In genomic region chr14:21711231-21711630, GRCm38 (mm10) we compare ENCODE assay signal across 28 mouse cellular contexts. TPM values are rescaled to one million over a fixed set of nuclear protein-coding genes. Genes with fewer than 3 reads are reported as not detected.
DNase-seq lines count a peak whose midpoint lies in the region; ATAC-seq lines count a peak whose summit lies in the region.
"Had no signal": no experiment of that assay in that cellular context is flagged by ENCODE, and none has a peak within 500 bp of the region (broad histone marks: within the 10 kb centered on the region; RNA-seq: fewer than 3 reads in every experiment).

No protein-coding gene starts in this region.

- no peak overlapping the region for H3K9ac ChIP-seq in embryonic facial prominence, embryonic 12.5 days
- no peak overlapping the region for H3K9ac ChIP-seq in limb, embryonic 15.5 days
- H3K9ac ChIP-seq: forebrain, embryonic 13.5 days; forebrain, postnatal 0 days; heart, embryonic 12.5 days; hindbrain, embryonic 15.5 days had no signal

- H3K36me3 ChIP-seq in embryonic facial prominence, embryonic 12.5 days = no peaks in the 10 kb centered on the region
- H3K36me3 ChIP-seq in embryonic facial prominence, embryonic 10.5 days (replicated peaks) = no peaks in the 10 kb centered on the region
- H3K36me3 ChIP-seq in limb, embryonic 10.5 days = no peaks in the 10 kb centered on the region
- no peaks in the 10 kb centered on the region for H3K36me3 ChIP-seq in limb, embryonic 15.5 days
- H3K36me3 ChIP-seq: heart, embryonic 12.5 days; hindbrain, embryonic 15.5 days had no signal

- no peaks in the 10 kb centered on the region for H3K9me3 ChIP-seq in embryonic facial prominence, embryonic 12.5 days
- H3K9me3 ChIP-seq in embryonic facial prominence, embryonic 10.5 days = no peaks in the 10 kb centered on the region
- H3K9me3 ChIP-seq in limb, embryonic 10.5 days (replicated peaks) = no peaks in the 10 kb centered on the region
- H3K9me3 ChIP-seq in limb, embryonic 15.5 days = no peaks in the 10 kb centered on the region
- H3K9me3 ChIP-seq: forebrain, embryonic 13.5 days; heart, embryonic 12.5 days; hindbrain, embryonic 15.5 days had no signal

- no peaks in the 10 kb centered on the region for H3K27me3 ChIP-seq in embryonic facial prominence, embryonic 12.5 days
- no peaks in the 10 kb centered on the region for H3K27me3 ChIP-seq in embryonic facial prominence, embryonic 10.5 days (replicated peaks; ENCODE audit: low read depth, poor library complexity, severe bottlenecking)
- no peaks in the 10 kb centered on the region for H3K27me3 ChIP-seq in limb, embryonic 10.5 days (ENCODE audit: low read depth, poor library complexity, severe bottlenecking)
- H3K27me3 ChIP-seq in limb, embryonic 15.5 days = no peaks in the 10 kb centered on the region
- H3K27me3 ChIP-seq: forebrain, embryonic 13.5 days; heart, embryonic 12.5 days; hindbrain, embryonic 15.5 days; Patski had no signal

- no peak for ATAC-seq in embryonic facial prominence, embryonic 12.5 days (ENCODE audit: insufficient number of reproducible peaks, insufficient read depth, low FRiP score, low TSS enrichment)
- no peak for ATAC-seq in limb, embryonic 15.5 days (ENCODE audit: insufficient number of reproducible peaks, low FRiP score, low TSS enrichment, low read depth)
- no peak for ATAC-seq in erythroblast, adult 5-6 weeks (replicated peaks; ENCODE audit: low FRiP score, poor library complexity, severe bottlenecking)
- ATAC-seq: activated CD4-positive, CD25-positive, alpha-beta regulatory T cell, adult 4 months; forebrain, embryonic 13.5 days; forebrain, postnatal 0 days; inflammation-experienced regulatory T-cells, adult 6 months; Patski had no signal

- DNase-seq in embryonic facial prominence, embryonic 10.5 days (ENCODE audit: low spot score) = no peak
- peak; percentile 9 for DNase-seq in adipocyte (ENCODE audit: low spot score)
- DNase-seq in limb, embryonic 10.5 days (ENCODE audit: low spot score) = no peak
- DNase-seq in thymus, adult 18-20 months = no peak
- no peak for DNase-seq in adrenal gland, postnatal 4 days (ENCODE audit: low spot score in 2 of 2)
- DNase-seq: adrenal gland, adult 2 months; adrenal gland, postnatal 36 days; cerebellum, adult 11 months; cerebellum, adult 8-10 months; cerebellum, postnatal 14 days; embryo, embryonic 11 days; forebrain, postnatal 0 days; gastrocnemius, postnatal 14 days; heart, postnatal 36 days had no signal

- H3K4me2 ChIP-seq in embryonic facial prominence, embryonic 12.5 days (replicated peaks) = no peak overlapping the region
- no peak overlapping the region for H3K4me2 ChIP-seq in limb, embryonic 15.5 days
- H3K4me2 ChIP-seq: forebrain, embryonic 13.5 days; heart, embryonic 12.5 days; hindbrain, embryonic 15.5 days had no signal

- H3K4me3 ChIP-seq in embryonic facial prominence, embryonic 12.5 days = no peak overlapping the region
- H3K4me3 ChIP-seq in embryonic facial prominence, embryonic 10.5 days = no peak overlapping the region
- no peak overlapping the region for H3K4me3 ChIP-seq in limb, embryonic 10.5 days
- H3K4me3 ChIP-seq in limb, embryonic 15.5 days = no peak overlapping the region
- H3K4me3 ChIP-seq: forebrain, embryonic 13.5 days; heart, embryonic 12.5 days; hindbrain, embryonic 15.5 days had no signal

- 74% methylated on average over 2 of the region's 2 CpGs for WGBS in embryonic facial prominence, embryonic 12.5 days
- WGBS in embryonic facial prominence, embryonic 10.5 days = 81% methylated on average over 2 of the region's 2 CpGs
- 84% methylated on average over 2 of the region's 2 CpGs for WGBS in limb, embryonic 10.5 days
- 49% methylated on average over 2 of the region's 2 CpGs for WGBS in limb, embryonic 15.5 days

- H3K4me1 ChIP-seq in embryonic facial prominence, embryonic 12.5 days = peaks cover 30% of the 10 kb centered on the region
- peaks cover 35% of the 10 kb centered on the region for H3K4me1 ChIP-seq in embryonic facial prominence, embryonic 10.5 days
- H3K4me1 ChIP-seq in limb, embryonic 10.5 days = peaks cover 32% of the 10 kb centered on the region
- H3K4me1 ChIP-seq in limb, embryonic 15.5 days = peaks cover 35% of the 10 kb centered on the region

- peak overlapping the region; percentile 18; the same call in 1 of the 2 replicates for H3K27ac ChIP-seq in embryonic facial prominence, embryonic 12.5 days
- H3K27ac ChIP-seq in embryonic facial prominence, embryonic 10.5 days (replicated peaks) = no peak overlapping the region
- 0 out of 2 replicates have a peak overlapping the region, but pooled peaks have one; percentile 17 for H3K27ac ChIP-seq in limb, embryonic 10.5 days
- peak overlapping the region; percentile 81 for H3K27ac ChIP-seq in limb, embryonic 15.5 days
- H3K27ac ChIP-seq: forebrain, embryonic 13.5 days; hindbrain, embryonic 15.5 days had no signal

RNA-seq across cellular contexts. Expression of gene Dupd1, which starts 3.1 kb away (rescaled TPM):
- 0.39 and 0.47 TPM in 2 replicates for polyA plus RNA-seq in embryonic facial prominence, embryonic 12.5 days (2016; fragmentation: Nextera tagmentation; extraction: Ambion mirVana)
- not detected in 2 replicates for polyA plus RNA-seq in embryonic facial prominence, embryonic 10.5 days (2016; fragmentation: Nextera tagmentation; extraction: Ambion mirVana)
- polyA plus RNA-seq in limb, embryonic 10.5 days (2016; fragmentation: Nextera tagmentation; extraction: Ambion mirVana) = 0.45 TPM in 1 of 2 replicates, not detected in the other
- polyA plus RNA-seq in limb, embryonic 15.5 days (2015; fragmentation: Nextera tagmentation; extraction: Ambion mirVana) = 0.47 and 2.1 TPM in 2 replicates
- total RNA-seq in adrenal gland, postnatal 4 days (2021) = 1 to 10 TPM; 1.1 to 1.4 TPM
- total RNA-seq in erythroblast, adult 5-6 weeks (2015; ENCODE audit: low replicate concordance) = not detected in 2 replicates
- not detected in 2 replicates for total RNA-seq in erythroblast, adult 5-6 weeks (2017; ENCODE audit: low replicate concordance)
- total RNA-seq: common myeloid progenitor, adult 5-6 weeks; heart, postnatal 36 days; MEL had no signal
- polyA plus RNA-seq: activated CD4-positive, CD25-positive, alpha-beta regulatory T cell, adult 4 months; forebrain, embryonic 13.5 days; hindbrain, embryonic 11.5 days; inflammation-experienced regulatory T-cells, adult 6 months; Patski had no signal

RNA-seq across cellular contexts. Expression of gene Samd8, which starts 39.1 kb away (rescaled TPM):
- 12.8 and 13.8 TPM in 2 replicates for polyA plus RNA-seq in embryonic facial prominence, embryonic 12.5 days (2016; fragmentation: Nextera tagmentation; extraction: Ambion mirVana)
- 9.5 and 10.4 TPM in 2 replicates for polyA plus RNA-seq in embryonic facial prominence, embryonic 10.5 days (2016; fragmentation: Nextera tagmentation; extraction: Ambion mirVana)
- polyA plus RNA-seq in limb, embryonic 10.5 days (2016; fragmentation: Nextera tagmentation; extraction: Ambion mirVana) = 9.3 and 11.7 TPM in 2 replicates
- polyA plus RNA-seq in limb, embryonic 15.5 days (2015; fragmentation: Nextera tagmentation; extraction: Ambion mirVana) = 10.7 and 11.1 TPM in 2 replicates
- total RNA-seq in adrenal gland, postnatal 4 days (2021) = 10 to 100 TPM; 33.2 to 33.7 TPM
- 3.8 and 10.2 TPM in 2 replicates for total RNA-seq in erythroblast, adult 5-6 weeks (2015; ENCODE audit: low replicate concordance)
- 1.8 and 2.1 TPM in 2 replicates for total RNA-seq in erythroblast, adult 5-6 weeks (2017; ENCODE audit: low replicate concordance)

RNA-seq across cellular contexts. Expression of gene Dusp13, which starts 39.8 kb away (rescaled TPM):
- not detected in 2 replicates for polyA plus RNA-seq in embryonic facial prominence, embryonic 12.5 days (2016; fragmentation: Nextera tagmentation; extraction: Ambion mirVana)
- polyA plus RNA-seq in embryonic facial prominence, embryonic 10.5 days (2016; fragmentation: Nextera tagmentation; extraction: Ambion mirVana) = 0.55 TPM in 1 of 2 replicates, not detected in the other
- polyA plus RNA-seq in limb, embryonic 10.5 days (2016; fragmentation: Nextera tagmentation; extraction: Ambion mirVana) = not detected in 2 replicates
- polyA plus RNA-seq in limb, embryonic 15.5 days (2015; fragmentation: Nextera tagmentation; extraction: Ambion mirVana) = 0.20 and 1.6 TPM in 2 replicates
- 1 to 10 TPM in 1 of 2 experiments, under 1 TPM in 1; 0.84 to 1.4 TPM for total RNA-seq in adrenal gland, postnatal 4 days (2021)
- not detected in 2 replicates for total RNA-seq in erythroblast, adult 5-6 weeks (2015; ENCODE audit: low replicate concordance)
- total RNA-seq in erythroblast, adult 5-6 weeks (2017; ENCODE audit: low replicate concordance) = not detected in 2 replicates
- total RNA-seq: adrenal gland, adult 2 months; common myeloid progenitor, adult 5-6 weeks; MEL had no signal
- polyA plus RNA-seq: activated CD4-positive, CD25-positive, alpha-beta regulatory T cell, adult 4 months; brain, embryonic 14.5 days; forebrain, embryonic 13.5 days; heart, embryonic 16.5 days; hindbrain, embryonic 11.5 days; hindbrain, embryonic 15.5 days; inflammation-experienced regulatory T-cells, adult 6 months had no signal
